Mouse (Mus musculus) ZHBTc4 (cell line): ENCODE measurements around the gene Fam71f1.
A peak's percentile ranks its signal among the peaks of the same experiment; 100 is the strongest.

Experiments used
- DNase-seq: peaks from one replicate; pipeline ENCODE4 v3.0.0-alpha.2; 2011; ENCODE audit warnings: low read depth, low spot score

The Fam71f1 gene

DNA sequence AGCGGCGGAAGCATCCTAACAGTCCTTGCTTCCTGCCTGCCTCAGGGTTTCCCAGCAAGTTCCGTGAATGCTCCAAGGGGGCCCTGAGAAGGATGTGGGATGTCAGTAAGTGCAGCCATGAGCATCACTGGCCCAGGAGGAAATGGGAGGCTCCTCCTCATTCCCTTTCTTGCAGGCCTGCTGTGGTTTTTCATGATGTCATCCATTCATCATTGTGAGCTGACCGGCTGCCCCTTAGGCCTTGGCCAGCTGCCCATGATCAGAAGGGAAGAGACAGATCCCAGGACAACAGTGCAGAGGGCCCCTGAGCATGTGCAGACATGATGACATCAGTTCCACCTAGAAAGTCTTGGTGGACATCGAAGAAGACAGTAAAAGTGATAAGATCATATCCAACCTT is at the start of gene Fam71f1:
Fam71f1 (plus strand) TSS at position 262 of the 400 bp plus-strand sequence.
- no peak for DNase-seq

DNA sequence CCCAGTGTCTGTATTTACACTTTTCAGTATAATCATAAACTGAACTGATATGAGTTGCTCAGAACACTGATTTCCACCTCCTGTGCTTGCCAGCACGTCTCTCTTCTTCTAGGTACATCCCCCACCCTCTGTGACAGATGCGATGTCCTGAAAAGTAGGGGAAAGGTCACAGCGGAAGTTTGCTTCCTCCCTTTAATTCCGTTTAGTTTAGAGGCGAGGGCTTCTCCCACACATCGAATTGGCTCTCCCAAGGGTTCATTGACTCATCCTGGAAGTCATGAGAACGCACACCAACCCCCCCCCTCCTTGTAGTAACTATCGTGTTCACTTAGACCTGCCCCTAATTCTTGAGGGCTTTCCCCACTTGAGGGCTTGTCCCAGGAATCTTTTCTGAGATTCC is 48.0 kb upstream of the Fam71f1 start:
- no peak for DNase-seq

DNA sequence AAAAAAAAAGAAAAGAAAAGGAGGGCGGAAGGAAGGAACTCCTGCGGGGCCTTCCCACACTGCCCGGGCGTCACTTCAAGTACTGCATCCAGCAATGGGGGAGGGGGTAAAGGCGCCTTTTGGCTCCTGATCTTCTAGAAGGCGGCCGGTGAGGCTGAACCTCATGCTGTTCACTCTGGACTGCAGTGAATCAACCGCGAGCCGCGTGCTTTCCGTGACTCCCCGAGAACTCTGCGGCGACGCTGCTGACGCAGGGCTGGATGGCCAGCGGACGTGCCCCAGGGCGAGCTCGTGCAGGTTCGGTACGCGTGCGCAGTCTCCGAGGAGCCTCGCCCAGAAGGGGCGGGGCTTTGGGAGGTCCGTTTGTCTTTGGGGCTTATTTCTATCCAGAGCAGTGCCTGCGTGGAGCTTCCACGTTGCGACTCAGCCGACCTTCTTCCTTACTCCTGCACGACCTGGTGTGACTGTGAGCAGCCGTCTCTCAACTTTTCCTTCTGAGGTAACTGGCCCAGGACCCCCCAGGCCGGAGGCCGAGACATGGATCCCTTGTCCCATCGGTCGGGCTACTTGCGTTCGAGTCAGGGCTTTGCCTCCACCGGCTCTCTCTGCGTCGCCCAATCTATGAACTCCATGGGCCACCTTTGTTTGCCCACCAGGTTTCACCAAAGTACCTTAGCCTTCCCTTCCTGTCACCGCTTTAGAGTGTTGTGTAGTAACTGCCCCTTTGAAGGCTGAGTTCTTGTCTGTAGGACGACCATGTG is 46.4 kb upstream of the Fam71f1 start, which contains the start of gene Hilpda:
Hilpda (plus strand) TSS at position 177 of the 761 bp plus-strand sequence.
- DNase-seq, result peak; percentile 97

DNA sequence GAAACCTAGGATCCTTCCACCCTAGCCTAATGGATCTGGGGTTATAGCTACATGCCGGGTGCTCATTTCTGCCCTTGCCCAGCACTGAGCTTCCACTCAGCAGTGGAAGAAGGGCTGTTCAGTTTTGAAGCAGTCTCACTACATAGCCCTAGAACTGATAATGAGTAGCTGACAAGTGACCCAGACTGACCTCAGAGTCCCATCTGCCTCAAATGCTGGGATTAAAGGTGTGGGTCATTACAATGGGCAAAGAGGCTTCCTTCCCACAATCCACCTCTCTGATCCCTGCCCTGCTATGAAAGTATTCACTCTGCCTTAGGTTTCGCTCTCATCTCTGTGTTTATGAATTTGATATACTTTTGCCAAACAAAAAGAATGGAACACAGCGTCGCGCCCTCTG is 42.2 kb upstream of the Fam71f1 start:
- no peak for DNase-seq

DNA sequence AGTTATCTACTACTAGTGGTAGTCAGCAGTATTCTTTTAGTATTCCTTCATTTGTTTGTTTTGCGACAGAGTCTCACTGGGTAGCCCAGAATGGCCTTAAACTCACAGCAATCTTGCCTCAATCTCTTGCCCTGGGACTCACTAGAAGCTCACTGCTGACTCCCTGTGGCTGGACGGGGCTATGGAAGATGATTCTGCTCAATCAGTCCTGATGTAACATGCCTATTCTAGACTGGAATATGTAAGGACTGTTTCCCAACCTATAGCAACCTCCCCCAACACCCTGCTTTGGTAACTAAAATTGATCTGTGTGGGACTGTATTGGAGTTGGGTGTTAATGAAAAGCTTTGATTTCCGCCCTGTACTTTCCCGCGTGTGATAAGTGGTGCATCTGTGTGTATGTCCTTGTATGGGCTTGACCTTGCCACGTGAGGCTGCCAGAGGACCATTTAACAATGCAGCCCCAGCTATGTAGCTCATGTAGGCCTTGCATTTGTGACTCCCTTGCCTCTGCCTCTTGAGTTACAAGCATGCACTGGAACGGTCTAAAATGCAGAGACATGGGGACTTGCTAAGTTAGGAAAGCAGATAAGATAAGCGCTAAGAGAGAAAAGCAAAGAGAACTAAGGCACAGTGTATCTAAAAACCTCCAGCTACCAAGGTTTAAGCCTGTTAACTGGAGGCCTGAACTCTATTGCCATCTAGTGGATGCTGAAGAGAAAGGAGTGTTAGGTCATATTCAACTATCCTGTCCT is 40.2 kb upstream of the Fam71f1 start:
- peak; percentile 81 for DNase-seq

DNA sequence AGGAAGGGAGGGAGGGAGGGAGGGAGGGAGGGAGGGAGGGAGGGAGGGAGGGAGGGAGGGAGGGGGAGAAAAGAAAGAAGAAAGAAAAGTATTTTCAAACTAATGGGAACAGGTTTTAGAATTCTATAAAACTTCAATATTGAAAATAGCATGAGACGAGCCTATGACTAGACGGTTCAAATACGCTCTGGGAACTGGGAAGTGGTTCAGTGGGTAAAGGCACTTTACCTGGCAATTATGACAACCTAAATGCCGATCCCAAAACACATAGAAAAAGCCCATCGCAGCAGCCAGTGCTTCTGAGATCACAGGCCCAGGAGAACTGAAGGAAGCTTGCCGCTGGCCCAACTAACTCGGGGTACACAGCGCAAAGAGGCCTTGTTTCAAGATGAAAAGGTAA is 39.6 kb upstream of the Fam71f1 start, which contains the start of gene Fam71f2:
Fam71f2 (plus strand) TSS at position 301 of the 400 bp plus-strand sequence.
- no peak for DNase-seq

DNA sequence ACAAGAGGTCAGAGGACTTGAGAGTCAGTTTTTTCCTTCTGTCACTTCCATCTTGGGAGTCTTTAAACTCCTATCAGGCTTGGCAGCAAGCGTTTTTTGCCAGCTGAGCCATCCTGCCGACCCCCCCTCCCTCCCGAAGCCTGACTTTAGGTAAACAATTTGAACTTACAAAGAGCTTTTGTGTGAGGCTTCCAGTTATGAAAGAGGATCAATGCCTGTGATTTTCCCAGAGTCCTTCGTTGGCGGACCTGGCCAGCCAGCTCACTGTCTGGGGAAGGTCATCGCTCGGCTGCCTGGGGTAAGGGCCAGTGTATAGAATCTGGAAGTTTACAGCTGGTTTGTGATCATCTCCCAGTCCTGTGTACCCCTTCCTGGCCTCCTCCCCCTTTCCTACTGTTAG is 38.3 kb upstream of the Fam71f1 start:
- DNase-seq, result no peak

DNA sequence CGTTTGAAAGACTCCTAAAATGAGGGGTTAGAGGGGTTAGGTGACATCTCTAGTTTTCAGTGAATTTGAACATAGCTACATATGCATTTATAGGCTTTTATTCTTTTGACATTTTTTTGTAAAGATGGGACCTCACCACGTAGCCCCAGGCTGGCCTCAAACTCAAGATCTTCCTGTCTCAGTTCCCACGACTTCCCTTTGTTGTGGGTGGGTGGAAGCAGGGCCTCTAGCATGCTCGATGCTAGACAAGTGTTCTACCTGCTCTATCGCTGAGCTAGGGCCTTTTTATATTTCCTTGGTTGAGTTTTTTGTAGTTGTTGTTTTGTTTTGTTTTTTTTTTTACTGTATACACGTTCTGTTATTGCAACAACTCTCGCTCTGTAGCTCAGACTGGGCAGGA is 32.1 kb upstream of the Fam71f1 start:
- no peak for DNase-seq

DNA sequence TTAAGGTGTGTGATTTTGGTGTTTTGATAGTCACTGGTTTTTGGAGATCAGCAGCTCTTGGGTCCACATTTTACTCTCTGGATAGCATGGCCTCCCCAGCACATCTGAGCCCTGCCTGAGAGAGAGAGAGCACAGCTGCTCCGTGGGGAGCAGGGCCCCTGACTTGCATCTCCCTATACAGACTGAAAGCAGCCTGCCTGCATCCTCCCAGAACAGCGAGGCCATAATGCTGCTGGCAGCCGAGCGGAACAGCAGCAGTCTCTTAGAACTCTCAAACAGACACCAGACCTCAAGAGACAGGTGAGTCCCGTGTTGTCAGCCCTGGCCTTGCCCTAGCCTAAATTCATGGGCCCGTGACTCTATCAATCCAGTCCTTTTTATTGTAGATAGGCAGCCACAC is 31.5 kb upstream of the Fam71f1 start:
- no peak for DNase-seq

DNA sequence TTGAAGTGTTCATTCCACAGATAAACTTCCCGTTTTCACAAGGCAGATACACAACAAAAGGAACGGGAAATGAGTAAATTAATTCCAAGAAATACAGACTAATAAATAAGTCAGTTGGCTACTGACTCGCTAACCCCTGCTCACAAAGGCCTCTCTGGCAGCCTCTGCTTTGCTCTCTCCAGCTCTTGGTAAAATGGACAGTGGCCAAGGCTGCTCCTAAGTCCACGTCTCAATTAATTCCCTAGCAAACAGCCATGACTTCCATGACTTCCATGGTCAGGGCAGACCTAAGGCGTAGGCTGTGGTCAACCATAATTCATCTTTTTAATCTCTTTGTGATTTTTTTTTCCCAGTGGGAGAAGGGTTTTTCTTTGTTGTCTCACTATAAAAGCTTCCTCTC is 31.0 kb upstream of the Fam71f1 start:
- no peak for DNase-seq

DNA sequence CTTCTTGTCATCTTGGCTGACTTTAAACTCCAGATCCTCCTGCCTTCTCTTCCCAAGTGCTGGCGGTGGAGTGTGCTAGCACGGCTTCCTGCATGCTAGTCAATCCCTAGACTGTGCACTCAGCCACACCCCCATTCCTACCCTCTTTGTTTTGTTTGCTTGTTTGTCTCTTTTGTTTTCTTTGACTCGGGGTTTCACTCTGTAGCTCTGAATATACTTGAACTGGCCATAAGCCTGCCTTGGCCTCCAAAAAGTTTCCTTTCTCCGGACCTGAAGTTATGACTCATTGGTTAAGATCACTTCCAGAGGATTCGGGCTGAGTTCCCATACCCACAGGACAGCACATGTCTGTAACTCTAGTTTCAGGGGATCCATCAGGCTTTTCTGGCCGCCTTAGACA is 30.3 kb upstream of the Fam71f1 start:
- peak; percentile 53 for DNase-seq

DNA sequence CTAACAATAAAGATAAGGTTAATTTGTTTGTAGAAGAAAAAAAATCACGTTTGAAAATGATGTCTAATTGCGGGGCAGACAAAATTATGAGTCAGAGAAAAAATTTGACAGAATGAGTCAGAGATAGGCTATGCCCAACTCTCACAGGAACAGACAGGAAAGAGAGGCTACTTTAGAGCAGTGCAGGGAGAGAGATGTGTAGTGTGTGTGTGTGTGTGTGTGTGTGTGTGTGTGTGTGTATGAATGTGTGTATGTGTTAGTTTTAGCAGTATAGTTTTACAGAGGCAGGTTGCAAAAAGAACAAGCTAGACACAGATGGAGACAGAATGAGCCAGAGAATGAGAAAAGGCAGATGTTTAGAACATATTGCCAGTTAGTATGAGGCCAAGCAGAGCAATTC is 19.8 kb upstream of the Fam71f1 start:
- no peak for DNase-seq

DNA sequence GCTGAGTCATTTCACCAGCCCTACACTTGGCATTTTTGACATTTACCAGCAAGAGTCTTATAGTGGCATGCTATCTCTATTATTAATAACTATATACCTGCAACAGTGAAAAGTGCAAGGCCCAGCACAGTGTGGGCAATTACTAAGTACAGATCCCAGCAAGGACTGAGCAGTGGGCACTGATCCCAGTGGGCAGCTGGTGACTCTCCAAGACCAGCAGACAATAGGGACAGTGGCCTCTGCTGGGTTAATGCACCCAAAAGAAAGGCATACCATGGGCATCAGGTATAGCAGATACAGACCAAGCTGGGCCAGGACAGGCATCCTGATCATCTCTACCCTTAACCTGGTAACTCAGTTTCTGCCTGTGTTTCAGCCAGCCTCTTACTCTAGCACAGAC is 15.7 kb upstream of the Fam71f1 start:
- no peak for DNase-seq

DNA sequence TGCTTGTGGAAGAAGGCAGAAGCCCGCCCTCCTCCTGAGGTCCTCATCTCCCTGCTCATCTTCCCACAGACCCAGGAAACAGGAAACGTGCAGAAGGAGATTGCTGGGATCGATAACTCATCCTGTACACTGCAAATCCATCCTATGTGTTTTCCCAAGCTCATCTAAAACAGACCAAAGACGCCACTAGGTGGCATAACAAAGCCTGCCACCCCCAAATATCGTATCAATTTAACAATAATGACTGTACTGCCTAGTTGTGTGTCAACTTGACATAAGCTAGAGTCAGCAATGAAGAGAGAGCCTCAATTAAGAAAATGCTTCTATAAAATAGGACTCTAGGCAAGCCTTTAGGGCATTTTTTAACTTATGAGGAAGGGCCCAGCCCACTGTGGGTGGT is 15.2 kb upstream of the Fam71f1 start:
- DNase-seq, result no peak

DNA sequence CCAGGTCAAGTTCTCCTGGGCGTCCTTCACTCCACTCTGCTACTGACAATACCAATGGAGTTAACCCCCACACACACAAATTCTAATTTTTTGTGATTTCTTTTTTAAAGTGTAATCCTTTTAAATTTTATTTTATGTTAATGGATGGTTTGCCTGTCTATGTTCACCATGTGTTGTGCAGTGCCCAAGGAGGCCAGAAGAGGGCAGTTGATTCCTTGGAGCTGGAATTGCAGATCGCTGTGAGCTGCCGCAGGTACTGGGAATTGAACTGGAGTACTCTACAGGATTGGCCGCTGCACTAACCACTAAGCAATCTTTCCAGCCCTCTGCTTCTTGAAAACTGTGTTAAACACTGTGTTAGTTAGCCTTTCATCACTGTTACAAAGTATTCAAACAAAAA is 13.5 kb upstream of the Fam71f1 start:
- DNase-seq, result peak; percentile 62

DNA sequence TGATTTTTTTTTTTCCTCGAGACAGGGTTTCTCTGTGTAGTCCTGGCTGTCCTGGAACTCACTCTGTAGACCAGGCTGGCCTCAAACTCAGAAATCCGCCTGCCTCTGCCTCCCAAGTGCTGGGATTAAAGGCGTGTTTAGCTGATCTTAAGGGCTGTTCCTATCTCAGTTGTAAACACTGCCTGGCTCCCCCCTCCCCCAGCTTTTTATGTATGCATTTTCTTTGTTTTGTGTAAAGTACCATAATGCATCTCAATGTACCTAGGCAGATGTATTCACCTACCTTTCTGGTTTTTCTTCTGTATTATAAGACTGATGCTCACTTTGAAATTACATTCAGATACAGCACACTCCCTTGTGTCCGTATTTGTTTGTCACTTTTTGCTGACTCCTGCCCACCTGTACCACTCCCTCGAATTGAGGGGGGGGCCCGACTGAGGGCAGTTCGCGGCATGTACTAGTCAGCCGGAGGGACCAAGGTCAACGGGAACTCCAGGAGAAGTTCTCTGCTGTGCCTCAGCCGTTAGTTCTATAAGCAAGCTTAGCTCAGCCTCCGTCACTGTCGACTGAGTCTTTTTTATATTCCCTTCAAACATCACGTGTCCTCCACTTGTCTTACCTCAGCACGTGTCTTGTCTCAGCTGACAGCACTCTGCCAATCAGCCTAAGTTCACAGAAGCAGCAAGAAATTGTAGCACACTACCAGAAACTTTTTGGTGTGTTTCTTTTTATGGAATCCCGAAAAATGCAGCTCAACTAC is 9.9 kb upstream of the Fam71f1 start:
- peak; percentile 51 for DNase-seq

DNA sequence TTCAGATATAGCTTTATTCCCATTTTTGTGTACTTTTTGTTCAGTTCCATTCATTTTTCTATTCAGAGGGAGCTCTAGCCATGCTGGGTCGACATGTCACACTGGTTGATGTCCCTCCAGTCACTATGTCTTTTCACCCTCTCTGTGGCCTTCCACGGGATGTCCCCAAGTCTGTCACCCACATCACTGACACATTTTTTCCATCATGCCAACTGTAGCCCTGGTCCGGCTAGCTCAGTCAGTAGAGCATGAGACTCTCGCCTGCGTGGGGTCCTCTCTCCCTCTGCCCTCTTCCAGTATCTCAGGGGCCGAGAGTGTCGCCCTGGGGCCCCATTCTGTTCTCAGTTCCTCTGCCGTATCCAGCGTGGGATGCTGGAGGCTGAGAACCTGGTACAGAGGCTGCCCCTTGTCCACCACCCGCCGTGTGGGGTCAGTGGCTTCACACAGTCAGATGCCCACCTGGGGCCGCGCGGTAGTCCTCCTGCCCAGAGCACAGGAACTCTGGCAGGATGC is 5.2 kb upstream of the Fam71f1 start:
- DNase-seq, result no peak

DNA sequence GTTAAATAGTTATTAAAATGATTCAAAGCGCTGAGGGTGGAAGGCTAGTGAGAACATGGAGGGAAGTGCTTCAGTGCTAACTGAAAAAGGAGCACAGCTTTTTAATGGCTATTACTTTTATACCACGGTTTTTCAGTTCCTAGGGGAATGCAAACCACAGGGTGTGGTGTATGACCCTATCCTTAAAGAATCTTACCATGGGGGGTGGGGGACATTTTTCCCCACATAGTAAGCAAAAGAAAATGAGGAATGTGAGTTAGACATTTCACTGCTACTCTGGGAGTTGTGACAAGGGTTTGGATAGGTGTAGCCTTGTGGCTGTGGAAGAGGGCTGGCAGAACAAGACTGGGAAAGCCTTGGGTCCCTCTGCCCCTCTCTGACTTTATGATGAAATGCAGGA is 1.7 kb upstream of the Fam71f1 start:
- DNase-seq, result peak; percentile 37

DNA sequence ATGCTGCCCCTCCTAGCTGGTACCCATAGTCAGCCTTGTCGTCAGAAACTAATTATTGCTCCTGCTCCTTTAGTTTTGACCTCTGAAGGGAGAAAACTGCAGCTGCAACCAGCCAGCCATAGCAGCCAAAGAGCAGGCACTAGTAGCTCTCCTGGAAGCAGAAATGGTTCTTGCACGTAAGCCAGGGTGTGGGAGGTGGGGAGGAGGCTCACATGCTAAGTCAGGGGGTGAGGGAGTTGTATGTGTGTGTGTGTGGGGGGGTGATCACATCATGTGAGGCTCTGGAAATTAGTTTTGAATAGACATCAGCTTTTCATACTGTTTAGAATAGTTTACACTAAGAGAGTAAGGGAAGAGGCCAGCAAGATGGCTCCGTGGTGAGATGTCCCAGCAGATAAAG is 999 bp upstream of the Fam71f1 start:
- no peak for DNase-seq

DNA sequence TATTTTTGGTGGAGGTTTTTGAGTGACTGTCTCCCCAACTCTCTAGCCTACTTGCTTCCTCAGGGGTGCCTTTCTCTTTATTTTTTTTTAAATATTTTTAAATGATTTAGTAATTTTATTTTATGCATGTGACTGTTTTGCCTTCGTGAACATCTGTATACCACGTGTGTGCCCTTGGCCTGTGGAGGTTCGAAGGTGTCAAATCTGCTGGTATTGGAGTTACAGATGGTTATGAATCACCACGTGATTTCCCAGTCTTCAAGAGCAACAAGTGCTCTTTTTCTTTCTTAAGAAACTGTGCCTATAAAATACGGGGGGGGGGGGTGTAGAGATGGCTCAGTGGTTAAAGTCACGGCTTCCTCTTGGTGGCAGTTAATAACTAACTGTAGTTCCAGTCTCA is 2.6 kb downstream of the Fam71f1 start:
- DNase-seq, result peak; percentile 5

DNA sequence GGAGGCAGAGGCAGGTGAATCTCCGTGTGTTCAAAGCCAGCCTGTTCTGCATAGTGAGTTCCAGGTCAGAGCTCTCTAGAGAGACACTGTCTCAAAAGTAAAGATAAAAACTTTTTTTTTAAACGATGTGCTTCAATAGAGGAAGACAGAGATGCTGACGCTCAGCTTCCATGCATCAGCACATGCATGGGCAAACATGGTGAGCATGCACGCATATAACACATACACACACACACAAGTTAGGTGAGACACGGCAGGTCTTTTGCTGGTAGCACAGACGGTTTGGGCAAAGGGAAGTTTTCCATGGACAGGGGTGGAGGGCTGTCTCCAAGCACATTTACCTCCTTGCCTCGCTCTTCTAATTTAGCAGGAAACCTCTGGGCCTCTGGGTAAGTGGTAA is 3.2 kb downstream of the Fam71f1 start:
- DNase-seq, result no peak

DNA sequence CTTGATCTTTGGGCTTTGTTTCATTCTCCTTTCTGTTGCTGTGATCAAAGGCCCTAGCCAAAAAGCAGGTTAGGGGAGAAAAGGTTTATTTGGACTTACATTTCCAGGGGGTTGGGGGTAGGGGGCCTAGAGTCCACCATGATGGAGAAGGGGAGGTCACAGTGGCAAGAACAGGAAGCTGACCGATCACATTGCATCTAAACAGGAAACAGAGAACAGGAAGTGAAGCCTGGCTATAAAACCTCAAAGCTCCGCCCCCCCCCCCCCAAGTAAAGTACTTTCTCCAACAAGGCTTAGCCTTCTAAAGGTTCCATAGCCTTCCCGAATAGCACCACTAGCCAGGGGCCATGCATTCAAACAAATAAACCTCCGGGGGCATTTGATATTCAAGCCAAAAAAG is 3.8 kb downstream of the Fam71f1 start:
- DNase-seq, result no peak
